Mouse (Mus musculus) kidney, adult 2 months (tissue): ENCODE results near the gene Vps13c.

Experiments
- CTCF ChIP-seq: fragments of 200-500 bp; conservative IDR thresholded peaks from 2 replicates; pipeline ENCODE4 v1.5.1; 2011; ENCODE audit warnings: low read depth, mild to moderate bottlenecking, control low read depth, low read length, moderate library complexity, mixed read lengths; ENCODE audit not compliant: insufficient read depth, insufficient read length
- POLR2A ChIP-seq: fragments of 200-500 bp; IDR thresholded peaks from one replicate; pipeline ENCODE4 v1.6.1; 2011; ENCODE audit warnings: low read depth, low read length, control low read depth

GRCm38 (mm10) chr9:67965889-67966288 is 125.7 kb downstream of the Vps13c start:
- TF ChIP-seq CTCF (no peak), POLR2A (no peak)
